Mouse (Mus musculus): Measurements from ENCODE around the gene Slc1a4.

The Slc1a4 gene

GRCm38 (mm10) chr11:20325073-20325694 lies 7.3 kb downstream of the Slc1a4 start:
- peak; percentile 42 for DNase-seq (ENCODE audit: low spot score)

GRCm38 (mm10) chr11:20324006-20324405 lies 8.5 kb downstream of the Slc1a4 start:
- no peak for DNase-seq (ENCODE audit: low spot score)

- DNase-seq (ENCODE audit: low spot score): no peak
Observed at GRCm38 (mm10) chr11:20322366-20322765, 10.1 kb downstream of the Slc1a4 start.

- DNase-seq (ENCODE audit: low spot score): no peak
Observed at GRCm38 (mm10) chr11:20320661-20321060, 11.9 kb downstream of the Slc1a4 start.

- DNase-seq (ENCODE audit: low spot score): no peak
Observed at GRCm38 (mm10) chr11:20318659-20319454, 13.7 kb downstream of the Slc1a4 start.

- DNase-seq (ENCODE audit: low spot score): no peak
Observed at GRCm38 (mm10) chr11:20313576-20313975, 18.9 kb downstream of the Slc1a4 start.

GRCm38 (mm10) chr11:20309044-20309443 lies 23.5 kb downstream of the Slc1a4 start:
- no peak for DNase-seq (ENCODE audit: low spot score)

GRCm38 (mm10) chr11:20307409-20307808 lies 25.1 kb downstream of the Slc1a4 start:
- DNase-seq (ENCODE audit: low spot score): no peak

GRCm38 (mm10) chr11:20305641-20306040 lies 26.9 kb downstream of the Slc1a4 start:
- DNase-seq (ENCODE audit: low spot score): no peak

GRCm38 (mm10) chr11:20304341-20304740 lies 28.2 kb downstream of the Slc1a4 start:
- peak; percentile 27 for DNase-seq (ENCODE audit: low spot score)

GRCm38 (mm10) chr11:20301332-20301731 lies 31.2 kb downstream of the Slc1a4 start:
- no peak for DNase-seq (ENCODE audit: low spot score)

- DNase-seq (ENCODE audit: low spot score): no peak
Observed at GRCm38 (mm10) chr11:20300850-20301249, 31.7 kb downstream of the Slc1a4 start.

GRCm38 (mm10) chr11:20299900-20300299 lies 32.6 kb downstream of the Slc1a4 start:
- DNase-seq (ENCODE audit: low spot score): no peak

GRCm38 (mm10) chr11:20284463-20284862 lies 48.0 kb downstream of the Slc1a4 start:
- no peak for DNase-seq (ENCODE audit: low spot score)

GRCm38 (mm10) chr11:20282601-20283219 lies 49.8 kb downstream of the Slc1a4 start:
- no peak for DNase-seq (ENCODE audit: low spot score)

- no peak for DNase-seq (ENCODE audit: low spot score)
Observed at GRCm38 (mm10) chr11:20280982-20281381, 51.5 kb downstream of the Slc1a4 start.

GRCm38 (mm10) chr11:20278702-20279101 lies 53.8 kb downstream of the Slc1a4 start:
- no peak for DNase-seq (ENCODE audit: low spot score)

GRCm38 (mm10) chr11:20277106-20277505 lies 55.4 kb downstream of the Slc1a4 start:
- DNase-seq (ENCODE audit: low spot score): no peak

GRCm38 (mm10) chr11:20275974-20276373 lies 56.5 kb downstream of the Slc1a4 start:
- no peak for DNase-seq (ENCODE audit: low spot score)

GRCm38 (mm10) chr11:20269885-20270284 lies 62.6 kb downstream of the Slc1a4 start:
- no peak for DNase-seq (ENCODE audit: low spot score)

GRCm38 (mm10) chr11:20262628-20263380 lies 69.7 kb downstream of the Slc1a4 start:
- peak; percentile 34 for DNase-seq (ENCODE audit: low spot score)

GRCm38 (mm10) chr11:20254791-20255190 lies 77.7 kb downstream of the Slc1a4 start:
- DNase-seq (ENCODE audit: low spot score): no peak
